Mouse (Mus musculus) E14TG2a.4 (cell line): ENCODE measurements around the gene Clstn3.

Experiments
- CTCF ChIP-seq: conservative IDR thresholded peaks from 2 replicates; pipeline ENCODE4 v1.5.1; 2014; ENCODE audit warnings: low read length
- POU5F1 ChIP-seq: IDR thresholded peaks from 2 replicates; pipeline ENCODE4 v1.6.1; 2014; ENCODE audit warnings: low read length, borderline replicate concordance

DNA sequence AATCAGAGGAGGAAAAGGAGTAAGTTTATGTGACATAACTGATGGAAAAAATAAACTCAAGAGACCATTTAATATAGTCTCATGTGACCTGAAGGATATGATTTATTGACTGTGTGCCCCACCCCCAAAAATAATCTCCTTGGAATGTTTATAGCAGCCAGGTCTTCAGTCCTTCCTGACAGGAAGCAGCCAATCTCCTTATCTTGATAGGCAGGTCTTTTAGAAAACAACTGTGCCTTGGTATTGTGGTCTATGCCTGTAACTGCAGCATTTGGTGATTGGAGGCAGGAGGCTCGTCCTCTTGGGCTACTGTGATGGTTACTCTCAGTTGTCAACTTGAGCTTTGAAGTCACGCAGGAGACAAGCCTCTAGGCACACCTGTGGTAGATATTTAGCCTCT lies 22.9 kb upstream of the Clstn3 start:
- no peak for TF ChIP-seq CTCF
- no peak for TF ChIP-seq POU5F1
